Mouse (Mus musculus) ES-Bruce4 (cell line): ENCODE measurements at regions not wholly inside any gene's neighbourhood (a gene's known extent, or its start where the extent isn't known, plus 50 kb on each side); places are given as distances from the start of the nearest gene placed in this dataset.

Source experiments
- CTCF ChIP-seq: IDR thresholded peaks from one replicate; pipeline ENCODE4 v1.8.1; 2011; ENCODE audit warnings: low read depth, low read length
- EP300 ChIP-seq: IDR thresholded peaks from 2 replicates; pipeline ENCODE4 v1.6.1; 2011; ENCODE audit warnings: low read depth, low read length; ENCODE audit not compliant: insufficient read depth

DNA sequence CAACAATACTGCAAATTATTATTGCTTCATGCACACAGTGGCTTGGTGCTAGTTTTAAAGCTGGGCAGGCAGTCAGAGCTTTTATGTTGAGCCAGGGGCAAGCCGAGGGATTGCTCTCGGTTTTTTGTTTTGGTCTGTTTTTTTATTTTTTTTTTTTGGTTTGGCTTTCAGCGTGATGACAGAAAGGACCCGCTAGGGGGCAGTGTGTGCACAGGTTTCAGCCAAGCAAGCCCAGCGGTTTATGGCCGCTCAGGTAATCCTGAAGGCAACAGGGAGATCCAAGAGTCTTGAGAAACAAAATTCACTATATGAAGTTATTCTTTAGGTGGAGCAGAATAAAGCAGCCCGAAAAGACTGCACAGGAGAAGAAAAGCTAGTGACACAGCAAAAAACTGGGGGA is 261.6 kb upstream of the Pard3b start:
- TF ChIP-seq EP300 (no peak), CTCF (peak; percentile 58)
